Comparison of ENCODE assay signal across 11 mouse cellular contexts in genomic region chr6:13836967-13837570, GRCm38 (mm10). TPM values are rescaled to one million over a fixed set of nuclear protein-coding genes. Genes with fewer than 3 reads are reported as not detected.
A peak's percentile ranks its signal among the peaks of the same experiment; 100 is the strongest.
DNase-seq lines count a peak whose midpoint lies in the region; ATAC-seq lines count a peak whose summit lies in the region.
"Had no signal": no experiment of that assay in that cellular context is flagged by ENCODE, and none has a peak within 500 bp of the region (broad histone marks: within the 10 kb centered on the region; RNA-seq: fewer than 3 reads in every experiment).

No protein-coding gene starts in this region.

- no peak overlapping the region for H3K27ac ChIP-seq in heart, embryonic 12.5 days (ENCODE audit: poor library complexity, severe bottlenecking)
- no peak overlapping the region for H3K27ac ChIP-seq in embryonic facial prominence, embryonic 13.5 days
- peak overlapping the region; percentile 19 for H3K27ac ChIP-seq in macrophage
- H3K27ac ChIP-seq: stomach, embryonic 15.5 days had no signal

- H3K4me2 ChIP-seq in heart, embryonic 12.5 days = peak overlapping the region; percentile 39
- peak overlapping the region; percentile 81 for H3K4me2 ChIP-seq in embryonic facial prominence, embryonic 13.5 days

- no peaks in the 10 kb centered on the region for H3K36me3 ChIP-seq in heart, embryonic 12.5 days
- no peaks in the 10 kb centered on the region for H3K36me3 ChIP-seq in embryonic facial prominence, embryonic 13.5 days
- H3K36me3 ChIP-seq in macrophage (ENCODE audit: inconsistent target) = no peaks in the 10 kb centered on the region
- H3K36me3 ChIP-seq: stomach, embryonic 15.5 days had no signal

- intact Hi-C loops in heart, postnatal 14 days (cut with DNase I) = no loop called here

- no peaks in the 10 kb centered on the region for H3K9me3 ChIP-seq in heart, embryonic 12.5 days (replicated peaks)
- no peaks in the 10 kb centered on the region for H3K9me3 ChIP-seq in embryonic facial prominence, embryonic 13.5 days
- H3K9me3 ChIP-seq: stomach, embryonic 15.5 days had no signal

- H3K27me3 ChIP-seq in heart, embryonic 12.5 days (replicated peaks) = peaks cover 4% of the 10 kb centered on the region; the same call in 1 of the 2 replicates
- no peaks in the 10 kb centered on the region for H3K27me3 ChIP-seq in embryonic facial prominence, embryonic 13.5 days
- H3K27me3 ChIP-seq: stomach, embryonic 15.5 days had no signal

- 67% methylated on average over 3 of the region's 3 CpGs for WGBS in heart, embryonic 12.5 days
- 66% methylated on average over 3 of the region's 3 CpGs for WGBS in embryonic facial prominence, embryonic 13.5 days
- 43% methylated on average over 2 of the region's 3 CpGs for WGBS in macrophage (ENCODE audit: missing documents)

- H3K4me1 ChIP-seq in heart, embryonic 12.5 days (replicated peaks) = peaks cover 3% of the 10 kb centered on the region; the same call in 1 of the 2 replicates
- 0 out of 2 replicates have a peak, but pooled peaks cover 7% of the 10 kb centered on the region for H3K4me1 ChIP-seq in embryonic facial prominence, embryonic 13.5 days
- H3K4me1 ChIP-seq: stomach, embryonic 15.5 days had no signal

- peak overlapping the region; percentile 68 for H3K4me3 ChIP-seq in heart, embryonic 12.5 days
- peak overlapping the region; percentile 6; the same call in 1 of the 2 replicates for H3K4me3 ChIP-seq in embryonic facial prominence, embryonic 13.5 days
- peak overlapping the region; percentile 48 for H3K4me3 ChIP-seq in macrophage (ENCODE audit: inconsistent target)

- no peaks in the 10 kb centered on the region for H3K79me2 ChIP-seq in macrophage (ENCODE audit: inconsistent target)

- H3K9ac ChIP-seq in heart, embryonic 12.5 days = no peak overlapping the region
- no peak overlapping the region for H3K9ac ChIP-seq in embryonic facial prominence, embryonic 13.5 days
- H3K9ac ChIP-seq: stomach, embryonic 15.5 days had no signal

- no peak for ATAC-seq in heart, embryonic 12.5 days (ENCODE audit: insufficient number of reproducible peaks, low FRiP score)
- ATAC-seq in embryonic facial prominence, embryonic 13.5 days (ENCODE audit: insufficient number of reproducible peaks, insufficient read depth, low FRiP score, low TSS enrichment, low read depth) = no peak
- ATAC-seq in erythroblast, adult 5-6 weeks (replicated peaks; ENCODE audit: low FRiP score, poor library complexity, severe bottlenecking) = no peak
- no peak for ATAC-seq in erythroid progenitor cell, adult 5-6 weeks (replicated peaks; ENCODE audit: low FRiP score, poor library complexity, severe bottlenecking)

- no peak for DNase-seq in heart, postnatal 14 days
- peak; percentile 17 for DNase-seq in 3T3-L1 (ENCODE audit: low read depth, low spot score)
- DNase-seq in kidney, adult 8-10 months = no peak
- DNase-seq: kidney, postnatal 14 days; lung, postnatal 4 days had no signal

RNA-seq across cellular contexts. Expression of gene Gpr85, which starts 2.7 kb away (rescaled TPM):
- polyA plus RNA-seq in heart, embryonic 12.5 days (2016; fragmentation: Nextera tagmentation; extraction: Ambion mirVana) = 6.9 and 7.7 TPM in 2 replicates
- under 1 TPM; 0.17 to 0.27 TPM for total RNA-seq in heart, postnatal 14 days (2021)
- polyA plus RNA-seq in embryonic facial prominence, embryonic 13.5 days (2015; fragmentation: Nextera tagmentation; extraction: Ambion mirVana) = 5.9 and 6.5 TPM in 2 replicates
- total RNA-seq in macrophage (2018; cell fraction: chromatin; rRNA removed) = 100 to 1,000 TPM in 9 of 26 experiments, 10 to 100 TPM in 14, 1 to 10 TPM in 3; 4.4 to 269 (median 61.6) TPM
- 10 to 100 TPM in 18 of 26 experiments, 1 to 10 TPM in 8; 1.5 to 55.5 (median 16.9) TPM for total RNA-seq in macrophage (2018; cell fraction: cytosol; rRNA removed)
- total RNA-seq in macrophage (2018; cell fraction: nucleus; rRNA removed) = 100 to 1,000 TPM in 12 of 26 experiments, 10 to 100 TPM in 12, 1 to 10 TPM in 2; 5.4 to 288 (median 88.4) TPM
- 2.0 to 3.1 TPM (median 2.0 TPM) in 3 replicates for polyA plus RNA-seq in macrophage (2018)
- 0.19 TPM in 1 of 2 replicates, not detected in the other for total RNA-seq in erythroblast, adult 5-6 weeks (2015; ENCODE audit: low replicate concordance)
- total RNA-seq in erythroblast, adult 5-6 weeks (2017; ENCODE audit: low replicate concordance) = not detected in 2 replicates
- not detected in 2 replicates for total RNA-seq in erythroid progenitor cell, adult 5-6 weeks (2015; ENCODE audit: low replicate concordance)
- not detected in 2 replicates for total RNA-seq in erythroid progenitor cell, adult 5-6 weeks (2017; ENCODE audit: low replicate concordance)

RNA-seq across cellular contexts. Expression of gene 2610001J05Rik, which starts 34.2 kb away (rescaled TPM):
- polyA plus RNA-seq in heart, embryonic 12.5 days (2016; fragmentation: Nextera tagmentation; extraction: Ambion mirVana) = 117 and 121 TPM in 2 replicates
- 10 to 100 TPM; 39.1 to 41.9 TPM for total RNA-seq in heart, postnatal 14 days (2021)
- 117 and 125 TPM in 2 replicates for polyA plus RNA-seq in embryonic facial prominence, embryonic 13.5 days (2015; fragmentation: Nextera tagmentation; extraction: Ambion mirVana)
- total RNA-seq in macrophage (2018; cell fraction: chromatin; rRNA removed) = 10 to 100 TPM; 14.2 to 95.5 (median 37.2) TPM
- total RNA-seq in macrophage (2018; cell fraction: cytosol; rRNA removed) = 10 to 100 TPM; 71.8 to 99.5 (median 83.0) TPM
- total RNA-seq in macrophage (2018; cell fraction: nucleus; rRNA removed) = 100 to 1,000 TPM in 11 of 26 experiments, 10 to 100 TPM in 15; 53.5 to 180 (median 96.1) TPM
- 63.4 to 125 TPM (median 90.9 TPM) in 3 replicates for polyA plus RNA-seq in macrophage (2018)
- total RNA-seq in erythroblast, adult 5-6 weeks (2015; ENCODE audit: low replicate concordance) = 9.0 and 13.1 TPM in 2 replicates
- 10.6 and 11.6 TPM in 2 replicates for total RNA-seq in erythroblast, adult 5-6 weeks (2017; ENCODE audit: low replicate concordance)
- 5.8 and 7.1 TPM in 2 replicates for total RNA-seq in erythroid progenitor cell, adult 5-6 weeks (2015; ENCODE audit: low replicate concordance)
- total RNA-seq in erythroid progenitor cell, adult 5-6 weeks (2017; ENCODE audit: low replicate concordance) = 0.30 and 13.1 TPM in 2 replicates

Comparison
In these comparisons a context has a peak if more than half of its experiments do, and no peak if none do; other contexts are left out.
1. H3K4me3 ChIP-seq: peak in every context shown above with its lines; median percentile 68 in heart, embryonic 12.5 days; 48 in macrophage; 6 in embryonic facial prominence, embryonic 13.5 days.